Mouse (Mus musculus) layer of hippocampus, adult 2 months (tissue): Measurements from ENCODE around the gene Rcc1l. TPM values are rescaled to one million over a fixed set of nuclear protein-coding genes. Genes with fewer than 3 reads are reported as not detected.

Experiments
- DNase-seq, 2 experiments: peaks; one replicate each; pipeline ENCODE4 v3.0.0; 2022; ENCODE audit warnings: low spot score in 2 of 2
- H3K27ac ChIP-seq: fragments of 200-600 bp; 2 replicates; pipeline ENCODE4 v1.8.1; 2022
- H3K4me3 ChIP-seq: fragments of 200-600 bp; 2 replicates; pipeline ENCODE4 v1.8.1; 2022; ENCODE audit warnings: mild to moderate bottlenecking
- CTCF ChIP-seq: fragments of 200-600 bp; conservative IDR thresholded peaks from 2 replicates; pipeline ENCODE4 v1.8.1; 2022; ENCODE audit warnings: antibody characterized with exemption, mild to moderate bottlenecking, moderate library complexity
- total RNA-seq, 2 experiments: library from RNA; stranded (reverse); gene quantifications; 2 replicates each; pipeline ENCODE4 v1.2.3; 2021

Gene Rcc1l
- total RNA-seq, 2 experiments from 2014 or later = 15.9 to 16.4 TPM

- no peak for TF ChIP-seq CTCF
- peak overlapping the region; percentile 96 for H3K27ac ChIP-seq
- H3K4me3 ChIP-seq = peak overlapping the region; percentile 93
- no peak for DNase-seq
Measured at GRCm38 (mm10) chr5:134098341-134098902, 78.2 kb downstream of the Rcc1l start.

Other genes starting within 250 kb of the Rcc1l start
- gene Castor2, start 77.1 kb downstream of the Rcc1l start, total RNA-seq = 10 to 100 TPM; 67.5 to 69.4 TPM
- 10 to 100 TPM; 15.4 to 17.6 TPM for gene Gtf2ird2, start 7.2 kb upstream of the Rcc1l start, total RNA-seq
- gene Ncf1, start 52.9 kb upstream of the Rcc1l start, total RNA-seq = 1 to 10 TPM; 7.2 to 9.0 TPM
- gene Gtf2i, start 138.0 kb upstream of the Rcc1l start, total RNA-seq = 100 to 1,000 TPM; 222 to 227 TPM